Mouse (Mus musculus): ENCODE data around the gene Mmrn2. TPM values are rescaled to one million over a fixed set of nuclear protein-coding genes. Genes with fewer than 3 reads are reported as not detected.
"Not testable (repeated sequence)": the region's sequence is repeated elsewhere in the genome, so short reads cannot be mapped to it uniquely, and the experiment has no call there.

Mmrn2 gene
- polyA plus RNA-seq, 1 experiment from 2014 or later: 3.7 TPM

- Histone ChIP-seq H3K36me3 (peaks cover 21% of the 10 kb centered on the region), H3K4me1 (no peaks in the 10 kb centered on the region), H3K27ac (no peak overlapping the region), H3K4me2 (no peak overlapping the region), H3K27me3 (replicated peaks) (no peaks in the 10 kb centered on the region), H3K4me3 (no peak overlapping the region), H3K9me3 (replicated peaks) (no peaks in the 10 kb centered on the region), H3K9ac (no peak overlapping the region)
- ATAC-seq: no peak
- 80% methylated on average over 7 of the region's 7 CpGs for WGBS (ENCODE audit: insufficient replicate concordance)
These were observed 37.1 kb downstream of the Mmrn2 start for GRCm38 (mm10) chr14:34412164-34412896.

- not testable (repeated sequence) for H3K4me2 ChIP-seq; H3K9ac ChIP-seq; H3K4me1 ChIP-seq; ATAC-seq; H3K27ac ChIP-seq; H3K9me3 ChIP-seq (replicated peaks); H3K27me3 ChIP-seq (replicated peaks); H3K4me3 ChIP-seq
- H3K36me3 ChIP-seq: peaks cover 24% of the 10 kb centered on the region; the same call in 1 of the 2 replicates
- 83% methylated on average over 4 of the region's 4 CpGs for WGBS (ENCODE audit: insufficient replicate concordance)
These were observed 41.7 kb downstream of the Mmrn2 start for GRCm38 (mm10) chr14:34416946-34417345.

DNA sequence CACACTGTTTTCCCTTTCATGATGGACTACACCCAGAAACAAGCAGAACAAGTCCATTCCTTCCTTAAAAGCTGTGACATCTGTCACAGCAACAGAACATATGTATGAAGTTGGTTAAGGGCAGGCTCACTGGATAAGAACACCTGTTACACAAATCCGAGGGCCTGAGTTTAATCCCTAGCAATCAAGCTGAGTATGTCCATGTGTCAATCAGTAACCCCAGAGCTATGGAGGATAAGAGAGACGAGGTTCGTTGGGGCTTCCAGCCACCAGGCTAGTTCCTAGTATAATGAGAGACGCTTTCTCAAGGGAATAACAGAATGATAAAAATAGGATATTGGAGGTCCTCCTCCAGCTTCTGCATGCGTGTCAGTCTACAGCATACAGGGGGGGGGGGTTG, 42.2 kb downstream of the Mmrn2 start:
- H3K4me2 ChIP-seq: no peak overlapping the region
- no peak overlapping the region for H3K9ac ChIP-seq
- no peaks in the 10 kb centered on the region for H3K4me1 ChIP-seq
- no peaks in the 10 kb centered on the region for H3K27me3 ChIP-seq (replicated peaks)
- no peak overlapping the region for H3K27ac ChIP-seq
- peaks cover 25% of the 10 kb centered on the region; the same call in 1 of the 2 replicates for H3K36me3 ChIP-seq
- WGBS (ENCODE audit: insufficient replicate concordance): 72% methylated on average over 5 of the region's 5 CpGs
- H3K4me3 ChIP-seq: no peak overlapping the region
- H3K9me3 ChIP-seq (replicated peaks): no peaks in the 10 kb centered on the region
- no peak for ATAC-seq

DNA sequence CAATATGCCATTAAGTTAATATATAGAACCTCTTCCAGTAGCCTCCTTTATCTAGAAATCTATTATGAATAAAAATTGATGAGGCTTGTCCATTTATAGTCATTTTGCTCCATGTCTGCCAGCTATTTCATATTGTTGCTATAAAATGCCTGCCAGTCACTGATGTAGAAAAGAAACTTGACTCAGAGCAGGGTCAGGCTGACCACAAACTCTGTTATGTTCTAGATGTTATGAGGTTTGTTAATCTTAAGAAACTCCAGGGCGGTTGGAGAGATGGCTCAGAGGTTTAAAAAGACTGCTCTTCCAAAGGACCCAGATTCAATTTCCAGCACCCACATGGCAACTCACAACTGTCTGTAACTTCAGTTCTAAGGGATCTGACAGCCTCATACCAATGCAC, 45.8 kb downstream of the Mmrn2 start:
- H3K4me3 ChIP-seq: no peak overlapping the region
- no peak overlapping the region for H3K9ac ChIP-seq
- peaks cover 28% of the 10 kb centered on the region; the same call in 1 of the 2 replicates for H3K36me3 ChIP-seq
- H3K27ac ChIP-seq: no peak overlapping the region
- 79% methylated on average over 1 of the region's 1 CpGs for WGBS (ENCODE audit: insufficient replicate concordance)
- no peak for ATAC-seq
- no peaks in the 10 kb centered on the region for H3K27me3 ChIP-seq (replicated peaks)
- H3K9me3 ChIP-seq (replicated peaks): no peaks in the 10 kb centered on the region
- no peaks in the 10 kb centered on the region for H3K4me1 ChIP-seq
- H3K4me2 ChIP-seq: no peak overlapping the region

DNA sequence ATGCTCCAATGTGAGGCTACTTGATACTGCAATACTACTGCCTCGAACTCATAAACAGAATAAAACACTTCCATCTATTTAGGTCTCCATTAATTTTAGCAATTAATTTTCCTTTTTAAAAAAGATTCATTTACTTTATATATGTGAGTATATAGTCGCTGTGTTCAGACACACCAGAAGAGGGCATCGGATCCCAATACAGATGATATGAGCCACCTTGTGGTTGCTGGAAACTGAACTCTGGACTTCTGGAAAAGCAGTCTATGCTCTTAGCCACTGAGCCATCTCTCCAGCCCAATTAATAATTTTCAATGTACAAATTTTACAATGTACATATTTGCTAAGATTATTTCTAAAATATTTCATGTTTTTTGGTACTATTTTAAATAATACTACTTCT, 53.0 kb downstream of the Mmrn2 start:
- no peak overlapping the region for H3K27ac ChIP-seq
- no peak overlapping the region for H3K9ac ChIP-seq
- H3K4me2 ChIP-seq: no peak overlapping the region
- no peaks in the 10 kb centered on the region for H3K9me3 ChIP-seq (replicated peaks)
- H3K4me3 ChIP-seq: no peak overlapping the region
- no peak for ATAC-seq
- no peaks in the 10 kb centered on the region for H3K27me3 ChIP-seq (replicated peaks)
- no peaks in the 10 kb centered on the region for H3K4me1 ChIP-seq
- WGBS (ENCODE audit: insufficient replicate concordance): 65% methylated on average over 3 of the region's 3 CpGs
- peaks cover 11% of the 10 kb centered on the region for H3K36me3 ChIP-seq

DNA sequence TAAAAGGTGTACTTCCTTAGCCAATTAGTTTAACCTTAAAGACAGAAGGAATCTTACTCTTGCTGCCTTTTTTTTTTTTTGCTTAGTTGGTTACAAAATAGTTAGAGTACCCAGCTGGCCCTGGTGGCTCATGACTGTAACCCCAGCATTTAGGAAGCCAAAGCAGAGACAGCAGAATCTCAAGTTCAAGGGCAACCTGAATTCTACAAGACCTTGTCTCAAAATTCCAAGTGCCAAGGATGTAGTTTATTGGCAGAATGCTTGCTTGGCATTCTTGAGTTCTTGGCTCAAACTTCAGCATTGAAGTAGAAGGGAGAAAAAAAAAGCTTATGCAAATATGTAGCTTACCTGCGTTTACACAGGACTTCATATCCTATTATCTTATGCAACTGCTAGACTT, 53.8 kb downstream of the Mmrn2 start:
- Histone ChIP-seq H3K27ac (no peak overlapping the region), H3K9me3 (replicated peaks) (no peaks in the 10 kb centered on the region), H3K4me1 (no peaks in the 10 kb centered on the region), H3K4me2 (no peak overlapping the region), H3K27me3 (replicated peaks) (no peaks in the 10 kb centered on the region), H3K9ac (no peak overlapping the region), H3K4me3 (no peak overlapping the region), H3K36me3 (peaks cover 9% of the 10 kb centered on the region)
- WGBS (ENCODE audit: insufficient replicate concordance): 91% methylated on average over 1 of the region's 1 CpGs
- no peak for ATAC-seq

- WGBS (ENCODE audit: insufficient replicate concordance): 74% methylated on average over 3 of the region's 3 CpGs
- no peak for ATAC-seq
These were observed 65.3 kb downstream of the Mmrn2 start for GRCm38 (mm10) chr14:34440526-34441066.

GRCm38 (mm10) chr14:34442531-34442930, 67.3 kb downstream of the Mmrn2 start:
- no peak overlapping the region for H3K9ac ChIP-seq
- no peaks in the 10 kb centered on the region for H3K27me3 ChIP-seq (replicated peaks)
- ATAC-seq: no peak
- H3K9me3 ChIP-seq (replicated peaks): no peaks in the 10 kb centered on the region
- H3K4me3 ChIP-seq: no peak overlapping the region
- 73% methylated on average over 4 of the region's 4 CpGs for WGBS (ENCODE audit: insufficient replicate concordance)
- no peak overlapping the region for H3K4me2 ChIP-seq
- H3K4me1 ChIP-seq: no peaks in the 10 kb centered on the region
- peaks cover 15% of the 10 kb centered on the region for H3K36me3 ChIP-seq
- H3K27ac ChIP-seq: no peak overlapping the region

More at GRCm38 (mm10) chr14:34440526-34441066, 65.3 kb downstream of the Mmrn2 start:
- Histone ChIP-seq H3K4me3 (no peak overlapping the region), H3K4me2 (no peak overlapping the region), H3K9me3 (replicated peaks) (no peaks in the 10 kb centered on the region), H3K9ac (no peak overlapping the region), H3K27me3 (replicated peaks) (no peaks in the 10 kb centered on the region), H3K27ac (no peak overlapping the region), H3K36me3 (peaks cover 7% of the 10 kb centered on the region; the same call in 1 of the 2 replicates), H3K4me1 (no peaks in the 10 kb centered on the region)

GRCm38 (mm10) chr14:34444368-34444767, 69.1 kb downstream of the Mmrn2 start:
- peaks cover 13% of the 10 kb centered on the region for H3K36me3 ChIP-seq
- H3K9me3 ChIP-seq (replicated peaks): no peaks in the 10 kb centered on the region
- H3K4me1 ChIP-seq: no peaks in the 10 kb centered on the region
- H3K27ac ChIP-seq: no peak overlapping the region
- no peak overlapping the region for H3K4me2 ChIP-seq
- H3K4me3 ChIP-seq: no peak overlapping the region
- no peaks in the 10 kb centered on the region for H3K27me3 ChIP-seq (replicated peaks)
- WGBS (ENCODE audit: insufficient replicate concordance): 80% methylated on average over 5 of the region's 5 CpGs
- no peak for ATAC-seq
- H3K9ac ChIP-seq: no peak overlapping the region

- no peaks in the 10 kb centered on the region for H3K9me3 ChIP-seq (replicated peaks)
- peaks cover 11% of the 10 kb centered on the region for H3K36me3 ChIP-seq
- no peaks in the 10 kb centered on the region for H3K27me3 ChIP-seq (replicated peaks)
- no peak for ATAC-seq
- H3K27ac ChIP-seq: no peak overlapping the region
- no peak overlapping the region for H3K9ac ChIP-seq
- no peak overlapping the region for H3K4me2 ChIP-seq
- H3K4me3 ChIP-seq: no peak overlapping the region
- H3K4me1 ChIP-seq: no peaks in the 10 kb centered on the region
These were observed 69.7 kb downstream of the Mmrn2 start for GRCm38 (mm10) chr14:34444924-34445323.

GRCm38 (mm10) chr14:34445348-34445747, 70.1 kb downstream of the Mmrn2 start:
- Histone ChIP-seq H3K9ac (no peak overlapping the region), H3K4me2 (no peak overlapping the region), H3K4me3 (no peak overlapping the region), H3K27me3 (replicated peaks) (no peaks in the 10 kb centered on the region), H3K4me1 (no peaks in the 10 kb centered on the region), H3K36me3 (peaks cover 11% of the 10 kb centered on the region), H3K27ac (no peak overlapping the region), H3K9me3 (replicated peaks) (no peaks in the 10 kb centered on the region)
- 75% methylated on average over 3 of the region's 3 CpGs for WGBS (ENCODE audit: insufficient replicate concordance)
- no peak for ATAC-seq

DNA sequence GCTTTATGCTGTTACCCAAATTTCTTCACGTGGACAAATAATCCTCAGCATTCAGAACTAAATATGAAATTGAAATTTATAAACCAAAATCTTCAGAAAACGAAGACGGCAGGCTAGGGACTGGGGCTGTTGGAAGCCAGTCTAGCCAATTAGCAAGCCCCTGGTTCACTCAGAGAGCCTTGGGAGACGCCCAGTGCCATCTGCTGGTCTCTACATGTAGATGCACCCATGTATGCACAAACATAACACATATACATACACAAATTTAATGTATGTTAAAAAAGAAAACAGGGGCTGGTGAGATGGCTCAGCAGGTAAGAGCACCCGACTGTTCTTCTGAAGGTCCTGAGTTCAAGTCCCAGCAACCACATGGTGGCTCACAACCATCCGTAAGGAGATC, 71.4 kb downstream of the Mmrn2 start:
- peaks cover 11% of the 10 kb centered on the region for H3K36me3 ChIP-seq
- no peaks in the 10 kb centered on the region for H3K27me3 ChIP-seq (replicated peaks)
- WGBS (ENCODE audit: insufficient replicate concordance): 77% methylated on average over 6 of the region's 6 CpGs
- H3K4me1 ChIP-seq: no peaks in the 10 kb centered on the region
- H3K9me3 ChIP-seq (replicated peaks): no peaks in the 10 kb centered on the region
- ATAC-seq: no peak
- H3K4me2 ChIP-seq: no peak overlapping the region
- no peak overlapping the region for H3K9ac ChIP-seq
- H3K4me3 ChIP-seq: no peak overlapping the region
- H3K27ac ChIP-seq: no peak overlapping the region

- H3K4me1 ChIP-seq: no peaks in the 10 kb centered on the region
- H3K36me3 ChIP-seq: peaks cover 11% of the 10 kb centered on the region
- 73% methylated on average over 4 of the region's 4 CpGs for WGBS (ENCODE audit: insufficient replicate concordance)
These were observed 72.4 kb downstream of the Mmrn2 start for GRCm38 (mm10) chr14:34447659-34448058.

More at GRCm38 (mm10) chr14:34447659-34448058, 72.4 kb downstream of the Mmrn2 start:
- Histone ChIP-seq H3K27ac (no peak overlapping the region), H3K27me3 (replicated peaks) (no peaks in the 10 kb centered on the region), H3K9me3 (replicated peaks) (no peaks in the 10 kb centered on the region), H3K9ac (no peak overlapping the region), H3K4me2 (no peak overlapping the region), H3K4me3 (no peak overlapping the region)
- ATAC-seq: no peak
